Mouse (Mus musculus): Measurements from ENCODE around the gene Plppr1. TPM values are rescaled to one million over a fixed set of nuclear protein-coding genes. Genes with fewer than 3 reads are reported as not detected.

Gene Plppr1
- polyA plus RNA-seq, 1 experiment from 2014 or later, result 6.6 TPM

DNA sequence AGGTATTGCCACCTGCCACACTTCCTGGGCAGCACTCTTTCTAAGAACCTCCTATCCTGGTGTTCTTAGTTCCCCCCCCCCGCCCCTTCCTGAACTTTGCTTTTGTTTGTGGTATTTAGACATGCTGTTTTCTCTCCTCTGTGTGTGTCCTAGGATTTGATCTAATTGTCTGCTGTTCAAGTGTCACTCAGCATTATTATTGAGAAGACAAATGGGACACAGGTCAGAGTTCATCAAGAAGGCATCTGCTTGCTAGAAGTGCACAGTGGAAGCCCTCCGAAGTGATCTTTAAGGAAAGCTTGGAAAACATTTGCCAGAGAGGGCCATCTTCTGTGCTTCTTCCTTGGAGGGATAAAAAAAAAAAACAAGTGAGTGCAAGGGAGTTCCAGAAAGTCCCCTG lies 1.2 kb upstream of the Plppr1 start:
- H3K9me3 ChIP-seq (replicated peaks; ENCODE audit: low read length), result no peaks in the 10 kb centered on the region
- 34% methylated on average over 2 of the region's 2 CpGs for WGBS
- H3K27ac ChIP-seq, result peak overlapping the region; percentile 68; the same call in 1 of the 2 replicates
- no peaks in the 10 kb centered on the region for H3K36me3 ChIP-seq (ENCODE audit: insufficient read depth, low read length)
- H3K4me2 ChIP-seq (ENCODE audit: low read length), result peak overlapping the region; percentile 97; the same call in 1 of the 2 replicates
- no peak for ATAC-seq (replicated peaks; ENCODE audit: low FRiP score, low read depth)
- no peak for DNase-seq (ENCODE audit: low spot score)
- H3K4me3 ChIP-seq (replicated peaks; ENCODE audit: low read depth, low read length), result no peak overlapping the region
- no peak for TF ChIP-seq CTCF (IDR thresholded peaks at IDR 0.05; ENCODE audit: low read depth)
- H3K9ac ChIP-seq (ENCODE audit: low read depth, low read length), result no peak overlapping the region
- no peaks in the 10 kb centered on the region for H3K27me3 ChIP-seq (ENCODE audit: insufficient read depth, low read length)
- no peaks in the 10 kb centered on the region for H3K4me1 ChIP-seq (replicated peaks; ENCODE audit: insufficient read depth, low read length)

DNA sequence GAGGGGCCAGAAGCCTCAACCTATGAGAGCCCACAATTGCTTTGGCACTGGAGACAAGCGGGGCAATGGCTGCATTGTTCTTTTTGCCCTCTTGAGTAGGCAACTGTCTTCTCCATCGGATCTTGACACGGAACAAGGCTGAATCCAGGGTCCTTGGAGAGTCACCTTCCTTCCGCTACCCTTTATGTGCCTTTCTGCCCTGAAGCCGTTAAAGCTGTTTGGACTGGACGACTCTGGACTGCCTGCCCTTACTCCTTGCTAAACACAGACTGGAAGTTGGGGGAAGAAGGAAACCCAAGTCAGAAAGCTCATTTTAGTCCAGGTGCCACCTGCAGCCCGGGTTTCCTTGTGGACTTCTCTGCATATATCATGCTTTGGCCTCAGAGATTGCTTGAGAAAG lies 516 bp upstream of the Plppr1 start:
- DNase-seq (ENCODE audit: low spot score), result peak; percentile 33
- Histone ChIP-seq H3K27ac (peak overlapping the region; percentile 68), H3K4me1 (replicated peaks; ENCODE audit: insufficient read depth, low read length) (no peaks in the 10 kb centered on the region), H3K9ac (ENCODE audit: low read depth, low read length) (peak overlapping the region; percentile 46), H3K9me3 (replicated peaks; ENCODE audit: low read length) (no peaks in the 10 kb centered on the region), H3K4me3 (replicated peaks; ENCODE audit: low read depth, low read length) (peak overlapping the region; percentile 59), H3K36me3 (ENCODE audit: insufficient read depth, low read length) (no peaks in the 10 kb centered on the region), H3K27me3 (ENCODE audit: insufficient read depth, low read length) (no peaks in the 10 kb centered on the region), H3K4me2 (ENCODE audit: low read length) (peak overlapping the region; percentile 97)
- 5% methylated on average over 7 of the region's 7 CpGs for WGBS
- ATAC-seq (replicated peaks; ENCODE audit: low FRiP score, low read depth), result peak; percentile 58
- TF ChIP-seq CTCF (IDR thresholded peaks at IDR 0.05; ENCODE audit: low read depth), result no peak

DNA sequence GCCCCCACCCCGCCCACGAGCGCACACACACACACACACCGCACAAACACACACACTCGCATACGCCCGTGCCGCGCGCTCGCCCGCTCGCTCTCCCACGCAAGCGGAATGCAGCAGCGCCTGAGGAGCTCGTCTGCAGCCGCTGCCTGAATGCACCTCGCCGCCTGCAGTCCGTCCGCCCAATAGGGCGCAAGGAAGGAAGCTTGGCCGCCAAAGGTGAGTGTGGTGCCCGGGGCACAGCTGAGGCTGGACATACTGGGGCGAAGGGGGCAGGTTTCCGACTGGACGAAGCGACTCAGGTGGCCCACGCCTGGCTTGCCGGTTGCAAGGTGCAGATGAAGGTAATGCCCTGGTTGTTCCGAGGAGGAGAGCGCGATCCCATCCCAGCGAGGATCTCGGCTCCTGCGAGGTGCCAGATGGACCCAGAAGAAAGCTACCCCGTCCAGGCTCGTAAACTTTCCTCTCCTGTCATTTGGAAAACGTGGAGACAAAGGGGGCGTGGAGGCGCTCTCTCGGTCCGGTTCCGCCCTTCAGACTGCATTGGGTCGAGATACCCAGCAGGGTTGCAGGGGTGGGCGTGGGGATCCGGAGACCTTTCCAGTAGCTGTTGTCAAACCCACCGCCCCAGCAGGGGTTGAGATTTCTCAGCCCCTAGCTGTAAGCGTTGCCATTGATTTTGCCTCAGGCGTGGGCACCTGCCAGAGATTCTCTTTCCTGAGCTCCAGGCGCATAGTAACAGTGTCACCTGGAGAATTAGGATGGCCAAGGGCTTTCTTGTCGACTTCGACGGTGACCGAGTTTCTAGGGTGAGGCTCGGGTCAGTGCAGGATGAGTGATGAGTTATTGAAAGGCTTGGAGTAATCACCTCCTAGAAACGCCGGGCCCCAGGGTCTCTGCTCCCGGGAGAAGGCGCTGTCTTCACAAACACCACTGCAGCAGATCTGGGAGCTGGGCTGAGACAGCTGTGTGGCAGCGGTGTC lies 619 bp downstream of the Plppr1 start:
- ATAC-seq (replicated peaks; ENCODE audit: low FRiP score, low read depth) (peak; percentile 78), DNase-seq (ENCODE audit: low spot score) (peak; percentile 47)
- Histone ChIP-seq H3K27ac (peak overlapping the region; percentile 60; the same call in 1 of the 2 replicates), H3K27me3 (ENCODE audit: insufficient read depth, low read length) (no peaks in the 10 kb centered on the region), H3K4me3 (replicated peaks; ENCODE audit: low read depth, low read length) (peak overlapping the region; percentile 59), H3K9ac (ENCODE audit: low read depth, low read length) (peak overlapping the region; percentile 46), H3K4me1 (replicated peaks; ENCODE audit: insufficient read depth, low read length) (no peaks in the 10 kb centered on the region), H3K4me2 (ENCODE audit: low read length) (peak overlapping the region; percentile 97), H3K9me3 (replicated peaks; ENCODE audit: low read length) (no peaks in the 10 kb centered on the region), H3K36me3 (ENCODE audit: insufficient read depth, low read length) (no peaks in the 10 kb centered on the region)
- TF ChIP-seq CTCF (IDR thresholded peaks at IDR 0.05; ENCODE audit: low read depth), result peak; percentile 18; the same call in 1 of the 2 replicates
- WGBS, result under 1% methylated on average over 62 of the region's 62 CpGs

DNA sequence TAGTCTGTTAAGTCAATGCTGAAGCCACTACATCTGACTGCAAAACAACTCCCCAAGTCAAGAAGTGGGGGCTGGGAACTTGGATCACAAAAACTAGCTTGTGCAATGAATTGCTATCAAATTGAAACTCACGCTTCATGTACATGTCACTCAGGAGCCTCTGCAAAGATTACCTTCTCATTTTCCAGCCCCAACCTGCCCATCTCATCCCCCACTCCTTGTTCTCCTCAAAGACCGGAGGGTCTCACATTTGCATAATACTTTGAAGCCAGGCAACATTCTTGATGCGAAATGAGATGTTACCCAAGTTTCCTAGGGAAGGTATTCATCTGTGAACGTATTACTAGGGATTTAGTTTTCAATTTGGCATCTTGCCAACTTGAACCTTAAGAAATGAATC lies 10.4 kb downstream of the Plppr1 start:
- DNase-seq (ENCODE audit: low spot score) (no peak), ATAC-seq (replicated peaks; ENCODE audit: low FRiP score, low read depth) (no peak)
- Histone ChIP-seq H3K4me1 (replicated peaks; ENCODE audit: insufficient read depth, low read length) (no peaks in the 10 kb centered on the region), H3K4me2 (ENCODE audit: low read length) (no peak overlapping the region), H3K9me3 (replicated peaks; ENCODE audit: low read length) (no peaks in the 10 kb centered on the region), H3K27ac (no peak overlapping the region), H3K4me3 (replicated peaks; ENCODE audit: low read depth, low read length) (no peak overlapping the region), H3K9ac (ENCODE audit: low read depth, low read length) (no peak overlapping the region), H3K36me3 (ENCODE audit: insufficient read depth, low read length) (no peaks in the 10 kb centered on the region), H3K27me3 (ENCODE audit: insufficient read depth, low read length) (no peaks in the 10 kb centered on the region)
- WGBS, result 82% methylated on average over 4 of the region's 4 CpGs
- no peak for TF ChIP-seq CTCF (IDR thresholded peaks at IDR 0.05; ENCODE audit: low read depth)

DNA sequence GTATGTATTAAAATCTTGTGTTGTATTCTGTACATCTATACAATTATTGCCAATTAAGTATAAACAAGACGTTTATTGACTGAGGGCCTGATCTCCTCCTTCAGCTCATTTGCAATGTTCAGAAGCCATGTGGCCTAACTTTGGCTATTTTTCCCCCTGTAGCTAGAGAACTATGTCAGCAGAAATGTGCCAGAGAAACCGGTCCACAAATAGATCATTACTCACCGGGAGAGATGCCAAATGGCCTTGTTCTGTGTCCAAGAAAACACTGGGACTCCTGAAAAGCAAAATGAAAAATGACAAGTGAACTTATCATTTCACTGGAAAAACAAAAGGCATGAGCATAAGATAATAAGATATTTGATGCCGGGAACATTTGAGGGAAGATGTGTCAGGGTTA lies 13.8 kb downstream of the Plppr1 start:
- WGBS, result 62% methylated on average over 4 of the region's 4 CpGs
- no peaks in the 10 kb centered on the region for H3K4me1 ChIP-seq (replicated peaks; ENCODE audit: insufficient read depth, low read length)
- DNase-seq (ENCODE audit: low spot score), result peak; percentile 33
- TF ChIP-seq CTCF (IDR thresholded peaks at IDR 0.05; ENCODE audit: low read depth), result no peak
- H3K27me3 ChIP-seq (ENCODE audit: insufficient read depth, low read length), result no peaks in the 10 kb centered on the region
- no peak overlapping the region for H3K4me2 ChIP-seq (ENCODE audit: low read length)
- no peaks in the 10 kb centered on the region for H3K9me3 ChIP-seq (replicated peaks; ENCODE audit: low read length)
- no peaks in the 10 kb centered on the region for H3K36me3 ChIP-seq (ENCODE audit: insufficient read depth, low read length)
- no peak overlapping the region for H3K27ac ChIP-seq
- no peak overlapping the region for H3K9ac ChIP-seq (ENCODE audit: low read depth, low read length)
- no peak overlapping the region for H3K4me3 ChIP-seq (replicated peaks; ENCODE audit: low read depth, low read length)
- no peak for ATAC-seq (replicated peaks; ENCODE audit: low FRiP score, low read depth)

DNA sequence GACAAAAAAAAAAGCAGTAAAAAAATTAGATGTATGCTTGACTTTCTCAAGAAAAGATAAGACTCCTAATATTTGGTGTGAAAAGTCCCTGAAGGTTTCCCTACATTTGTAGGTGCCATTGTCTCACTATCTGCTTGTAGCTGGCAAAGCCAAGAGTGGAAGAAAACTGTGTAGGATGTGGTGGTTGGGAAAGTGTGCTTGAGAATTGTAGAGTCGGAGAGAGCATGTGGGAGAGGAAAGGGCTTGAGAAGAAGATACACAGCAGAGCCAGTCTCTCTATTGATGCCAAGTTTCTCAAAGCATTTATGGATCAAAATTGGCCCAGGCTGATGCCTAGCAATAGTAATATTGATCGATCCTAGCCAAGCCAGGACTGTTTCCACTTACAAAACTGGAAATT lies 16.8 kb downstream of the Plppr1 start:
- ATAC-seq (replicated peaks; ENCODE audit: low FRiP score, low read depth) (no peak), DNase-seq (ENCODE audit: low spot score) (no peak)
- Histone ChIP-seq H3K27ac (no peak overlapping the region), H3K4me3 (replicated peaks; ENCODE audit: low read depth, low read length) (no peak overlapping the region), H3K4me1 (replicated peaks; ENCODE audit: insufficient read depth, low read length) (no peaks in the 10 kb centered on the region), H3K9ac (ENCODE audit: low read depth, low read length) (no peak overlapping the region), H3K9me3 (replicated peaks; ENCODE audit: low read length) (no peaks in the 10 kb centered on the region), H3K36me3 (ENCODE audit: insufficient read depth, low read length) (no peaks in the 10 kb centered on the region), H3K27me3 (ENCODE audit: insufficient read depth, low read length) (no peaks in the 10 kb centered on the region), H3K4me2 (ENCODE audit: low read length) (no peak overlapping the region)
- WGBS, result 97% methylated on average over 2 of the region's 2 CpGs
- TF ChIP-seq CTCF (IDR thresholded peaks at IDR 0.05; ENCODE audit: low read depth), result no peak
